Mouse (Mus musculus): ENCODE measurements around the gene Itgb8.

The Itgb8 gene

DNA sequence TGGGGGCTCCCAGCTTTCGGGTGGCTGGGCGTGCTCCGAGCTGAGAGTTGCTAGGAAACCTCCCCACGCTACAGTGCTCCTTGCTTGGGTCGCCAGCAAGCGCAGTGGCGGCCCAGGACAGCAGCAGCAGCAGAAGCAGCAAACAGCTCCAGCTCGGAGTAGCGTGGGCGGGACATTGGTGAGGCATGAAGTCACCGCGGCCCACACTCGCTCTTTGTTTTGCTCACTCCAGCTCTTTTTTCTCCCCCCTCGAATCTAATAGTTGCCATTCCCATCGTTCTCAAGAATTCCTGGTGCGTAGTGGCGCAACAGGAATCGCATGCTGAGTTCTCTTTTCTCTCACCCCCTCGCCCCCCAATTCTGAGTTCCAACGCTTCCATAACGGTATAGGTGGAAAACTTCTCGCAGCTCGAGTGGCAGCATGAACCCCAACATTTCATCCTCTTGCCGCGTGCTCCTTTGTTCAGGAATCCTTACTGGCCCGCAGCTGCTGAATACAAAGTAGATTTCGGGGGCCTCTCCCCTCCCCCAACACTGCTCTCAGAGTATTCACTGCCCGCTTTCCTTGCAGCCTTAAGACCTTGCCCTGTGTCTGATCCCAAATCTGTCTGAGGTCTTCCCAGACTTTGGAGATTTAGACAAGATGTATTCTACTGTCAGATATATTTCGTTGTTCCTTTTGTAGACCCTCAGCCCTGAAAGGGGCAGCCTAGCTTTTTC, at the start of gene Itgb8:
Gene Itgb8, minus strand, starts transcription at position 107 of the 720 bp plus-strand sequence.
- peak; percentile 88 for DNase-seq (ENCODE audit: low read depth, low spot score)

DNA sequence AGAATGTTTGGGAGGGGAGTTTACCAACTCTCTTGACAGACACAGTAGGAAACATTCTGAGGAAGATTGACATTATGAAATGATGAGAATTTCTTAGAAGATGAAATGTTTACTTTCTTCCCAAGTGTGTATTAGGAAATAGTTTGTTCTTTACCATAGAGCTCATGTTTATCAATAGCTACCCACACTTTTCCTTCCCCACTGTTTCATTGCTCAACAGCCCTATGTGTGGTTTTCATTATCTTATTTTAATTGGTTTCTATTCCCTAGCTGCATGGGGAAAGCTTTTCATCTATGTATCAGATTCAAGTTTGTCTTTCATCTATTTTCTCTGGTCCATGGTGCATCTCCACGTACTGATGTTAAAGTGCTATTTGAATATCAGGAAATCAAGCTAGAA, 37.7 kb upstream of the Itgb8 start:
- no peak for DNase-seq (ENCODE audit: low read depth, low spot score)

DNA sequence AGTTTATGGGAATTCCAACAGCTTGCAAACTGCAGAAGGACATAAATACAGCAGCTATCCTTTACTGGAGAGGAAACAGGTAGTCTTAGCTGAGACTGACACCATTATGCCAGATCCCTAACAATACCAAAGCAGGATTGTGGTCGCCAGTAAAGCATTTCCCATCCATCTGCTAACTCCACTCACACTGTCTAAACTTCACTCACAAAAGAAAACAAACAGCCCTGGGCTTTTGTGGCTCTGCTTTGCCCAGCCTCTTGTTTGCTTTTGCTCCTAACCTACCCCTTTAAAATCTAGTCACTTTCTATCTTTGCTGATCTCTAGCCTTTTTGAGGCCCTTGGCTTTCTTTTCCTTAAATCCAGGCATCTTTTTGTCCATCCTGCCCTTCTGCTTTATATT, 35.0 kb upstream of the Itgb8 start:
- DNase-seq (ENCODE audit: low read depth, low spot score): peak; percentile 11

DNA sequence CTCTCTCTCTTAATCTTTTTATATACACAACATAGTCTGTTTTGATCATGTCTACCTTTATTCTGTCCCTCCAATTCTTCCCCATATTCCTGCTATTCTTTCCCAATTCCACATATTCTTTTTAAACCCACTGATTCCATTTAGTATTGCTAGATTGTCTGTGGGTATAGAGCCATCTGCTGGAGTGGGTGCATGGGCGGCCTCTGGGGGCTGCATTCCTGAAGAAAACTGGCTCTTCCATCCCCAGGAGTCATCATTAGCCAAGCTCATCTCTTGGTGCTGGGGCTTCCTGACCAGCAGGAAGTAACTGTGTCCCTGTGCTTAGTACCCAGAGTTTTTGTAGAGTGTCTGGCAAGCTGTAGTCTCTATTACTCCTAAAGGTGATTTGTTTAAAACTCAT, 33.4 kb upstream of the Itgb8 start:
- DNase-seq (ENCODE audit: low read depth, low spot score): no peak

DNA sequence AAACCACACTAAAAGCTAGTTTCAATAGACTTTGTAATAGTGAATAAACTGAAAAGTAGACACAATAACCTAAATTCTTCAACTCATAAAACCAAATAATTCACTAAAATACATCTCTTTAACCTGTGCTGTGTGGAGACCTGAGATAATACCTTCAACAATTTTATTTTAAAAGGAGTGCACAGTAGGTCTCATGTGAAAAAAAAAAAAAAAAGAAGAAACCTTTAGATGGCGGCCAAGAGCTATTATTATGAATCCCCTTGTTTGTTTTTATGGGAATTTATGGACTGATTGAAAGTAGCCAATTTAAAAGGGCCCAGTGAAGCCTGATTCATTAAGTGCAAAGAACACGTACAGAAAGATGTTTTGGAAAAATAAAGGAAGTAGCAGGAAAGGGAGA, 31.4 kb upstream of the Itgb8 start:
- no peak for DNase-seq (ENCODE audit: low read depth, low spot score)

DNA sequence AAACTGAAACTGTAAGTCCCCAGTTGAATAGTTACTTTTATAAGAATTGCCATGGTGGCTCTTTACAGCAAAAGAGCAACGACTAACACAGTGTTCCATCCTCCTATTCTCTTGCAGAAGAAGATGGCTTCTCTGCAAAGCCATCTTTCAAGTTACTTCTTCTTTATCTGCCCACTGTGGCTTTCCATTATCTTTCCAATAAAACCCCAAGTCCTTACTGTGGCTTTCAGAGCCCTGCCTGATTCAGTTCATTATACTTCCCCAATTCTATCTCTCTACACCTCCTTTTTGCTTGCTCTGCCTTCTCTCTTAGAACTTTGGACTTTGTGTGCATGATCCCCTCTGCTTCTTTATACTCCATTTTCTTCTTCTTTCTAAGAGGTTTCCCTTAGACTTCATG, 30.1 kb upstream of the Itgb8 start:
- DNase-seq (ENCODE audit: low read depth, low spot score): no peak

DNA sequence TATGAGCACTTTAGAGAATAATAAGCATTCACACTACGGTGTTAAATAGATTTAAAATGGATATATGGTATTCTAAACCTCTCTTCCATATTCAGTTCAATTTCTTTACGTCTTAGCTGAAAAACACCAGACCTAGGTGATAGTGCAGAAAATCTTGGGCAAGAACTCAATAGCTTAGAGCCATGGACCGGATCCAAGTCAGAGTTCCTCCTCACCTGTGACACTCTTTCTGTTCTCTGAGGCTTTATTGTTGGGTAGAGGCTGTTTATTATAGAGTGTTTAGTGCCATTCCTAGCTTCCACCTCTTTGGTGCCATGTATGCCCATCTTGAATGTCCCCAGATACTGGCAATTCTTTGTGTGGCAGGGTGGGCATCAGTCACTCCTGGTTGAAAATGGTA, 25.9 kb upstream of the Itgb8 start:
- no peak for DNase-seq (ENCODE audit: low read depth, low spot score)

DNA sequence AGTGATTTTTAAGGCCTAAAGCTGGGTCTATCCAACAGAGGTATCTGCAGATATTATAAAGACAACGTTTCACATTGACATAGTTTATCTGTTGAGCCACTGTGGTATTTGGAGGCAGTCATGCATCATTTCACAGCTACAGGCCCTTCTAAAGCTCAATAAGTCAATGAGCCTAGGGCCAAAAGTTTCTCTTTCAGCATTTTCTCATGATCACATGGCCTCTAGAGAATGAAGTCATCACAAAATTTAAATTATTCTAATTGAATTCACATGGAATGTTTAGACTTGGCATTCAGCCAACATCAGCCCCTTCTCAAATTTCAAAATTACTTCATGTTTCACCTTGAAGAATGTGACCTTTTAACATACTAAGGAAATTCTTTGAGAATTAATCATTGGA, 10.0 kb upstream of the Itgb8 start:
- DNase-seq (ENCODE audit: low read depth, low spot score): peak; percentile 71

DNA sequence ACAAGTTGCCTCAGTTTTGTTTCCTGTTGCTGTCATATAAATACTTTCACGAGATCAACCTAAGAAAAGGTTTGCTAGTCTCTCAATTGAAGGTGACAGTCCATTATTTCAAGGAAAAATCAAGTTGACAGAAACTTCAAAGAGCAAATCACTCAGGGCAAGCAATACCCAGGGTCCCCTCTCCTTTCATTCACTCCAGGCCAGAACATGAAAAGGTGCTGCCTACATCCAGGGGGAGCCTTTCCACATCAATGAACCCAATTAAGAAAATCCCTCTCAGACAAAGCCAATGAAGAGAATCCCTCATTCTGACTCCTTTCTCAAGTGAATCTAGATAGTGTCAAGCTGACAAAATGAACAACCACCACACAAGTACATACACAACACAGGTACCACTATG, 2.5 kb upstream of the Itgb8 start:
- no peak for DNase-seq (ENCODE audit: low read depth, low spot score)

DNA sequence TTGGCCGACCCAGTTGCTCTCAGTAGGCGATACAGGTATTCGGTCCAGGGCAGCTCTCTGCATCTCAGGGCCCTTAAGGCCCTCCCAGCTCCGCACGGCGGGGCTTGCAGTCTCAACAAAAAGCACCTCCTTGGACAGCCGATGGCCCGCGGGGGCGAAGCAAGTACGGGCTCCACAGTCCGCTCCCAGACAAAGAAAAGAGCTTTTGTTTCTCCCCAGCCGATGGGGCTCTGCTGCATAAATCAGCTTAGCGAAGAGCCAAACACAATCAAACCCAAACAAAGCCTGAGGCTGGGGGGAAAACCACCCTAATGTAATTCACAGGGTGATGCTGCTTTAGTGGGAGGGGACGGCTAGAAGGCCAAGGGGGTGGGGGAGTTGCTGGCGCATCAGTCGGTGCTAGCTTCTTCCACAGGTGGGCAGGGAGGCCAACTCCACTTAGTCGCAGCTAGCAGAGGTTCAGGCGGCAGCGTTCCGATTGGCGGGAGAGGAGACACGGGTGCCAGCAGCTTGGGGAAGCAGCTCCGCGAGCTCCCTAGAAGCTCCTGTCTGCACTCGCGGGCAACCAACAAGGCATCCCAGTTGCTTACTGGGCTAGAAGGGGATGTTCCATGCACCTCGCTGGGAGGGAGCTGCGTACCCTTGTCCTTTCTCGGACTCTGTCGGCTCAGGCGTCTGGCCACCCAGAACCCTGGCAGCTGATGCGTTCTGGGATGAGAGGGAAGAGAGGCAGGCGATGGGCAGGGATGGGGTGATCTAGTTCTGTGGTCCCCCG, 494 bp downstream of the Itgb8 start:
- peak; percentile 85 for DNase-seq (ENCODE audit: low read depth, low spot score)

DNA sequence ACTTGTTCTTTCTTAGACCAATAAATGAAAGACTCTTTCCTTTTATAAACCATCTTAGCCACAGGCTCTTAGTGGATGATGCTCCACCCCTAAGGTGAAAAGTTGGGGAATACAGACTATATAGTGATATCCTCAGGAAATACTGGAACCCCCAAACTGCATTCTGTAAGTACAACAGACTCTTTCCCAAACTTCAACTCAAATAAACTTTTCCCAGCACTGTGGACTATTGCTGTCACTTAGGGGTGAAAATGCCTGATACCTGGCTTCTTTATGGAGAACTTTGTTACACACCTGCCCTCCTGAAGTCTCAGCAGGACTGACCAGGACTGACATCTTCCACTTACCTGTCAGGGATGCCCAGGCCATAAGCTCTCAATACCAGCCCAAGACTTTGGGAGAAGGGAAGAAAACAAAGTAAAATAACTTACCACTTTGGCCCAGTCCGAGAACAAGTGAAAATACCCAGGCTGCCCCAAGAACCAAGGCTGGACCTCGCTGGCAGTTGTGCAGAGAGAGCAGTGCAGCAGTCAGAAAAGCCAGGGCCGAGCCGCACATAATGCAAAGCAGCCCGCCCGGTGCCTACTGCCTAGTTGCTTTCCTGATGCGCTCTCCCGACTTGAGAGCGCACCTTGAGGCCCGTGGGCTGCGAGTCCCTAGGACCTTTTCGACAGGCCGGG, 1.2 kb downstream of the Itgb8 start:
- DNase-seq (ENCODE audit: low read depth, low spot score): no peak

DNA sequence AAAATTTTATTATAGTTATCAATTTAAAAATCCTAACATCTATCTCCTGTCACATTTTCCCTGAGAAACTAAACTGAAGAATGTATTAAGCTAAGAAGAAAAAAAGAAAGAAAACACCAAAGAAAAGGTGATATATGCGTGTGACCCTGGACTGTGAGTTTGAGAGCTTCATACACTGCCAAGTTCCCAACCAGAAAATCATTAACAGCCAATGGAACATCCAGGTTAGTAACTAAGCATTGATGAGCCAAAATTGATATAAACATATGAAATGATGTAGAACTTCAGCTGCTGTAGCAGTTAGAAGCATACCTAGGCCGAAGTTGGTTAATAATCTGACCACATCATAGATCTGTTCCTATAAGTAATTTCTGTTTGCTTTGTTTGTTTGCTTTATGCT, 6.8 kb downstream of the Itgb8 start:
- no peak for DNase-seq (ENCODE audit: low read depth, low spot score)

DNA sequence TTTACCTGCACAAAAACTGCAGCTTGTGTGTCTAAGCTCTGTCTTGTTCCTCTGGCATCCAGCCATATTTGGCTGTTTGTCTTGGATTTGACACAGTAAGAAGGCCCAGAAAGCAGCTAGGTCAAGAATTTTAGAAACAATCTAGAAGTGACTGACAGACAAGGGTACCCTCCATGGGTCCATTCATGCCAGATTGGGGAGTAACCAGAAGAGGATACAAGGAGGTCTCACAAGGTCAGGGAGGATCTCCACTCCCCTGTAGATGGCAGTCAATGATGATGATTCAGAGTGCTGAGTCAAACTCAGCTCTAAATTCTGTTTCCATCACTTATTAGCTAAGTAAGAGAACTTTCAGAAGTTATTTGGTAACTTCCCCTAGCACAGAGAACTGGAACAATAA, 8.2 kb downstream of the Itgb8 start:
- DNase-seq (ENCODE audit: low read depth, low spot score): no peak

DNA sequence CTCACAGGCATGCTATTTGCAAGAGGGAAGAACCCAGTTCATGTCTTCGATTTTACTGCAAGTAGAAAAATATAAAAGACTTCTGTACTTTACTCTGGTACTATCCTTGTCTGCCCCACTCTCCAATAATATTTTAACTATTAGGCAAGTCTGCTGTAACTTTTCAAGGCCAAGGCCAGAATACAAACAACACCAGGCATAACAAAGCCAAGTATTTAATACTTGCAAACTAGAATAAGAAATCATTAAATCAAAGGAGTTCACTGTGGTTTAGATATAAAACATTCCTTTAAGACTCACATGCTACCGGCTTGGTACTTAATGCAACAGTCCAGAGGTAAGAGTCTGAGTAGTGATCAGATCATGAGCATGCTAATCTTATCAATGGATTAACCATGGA, 9.0 kb downstream of the Itgb8 start:
- DNase-seq (ENCODE audit: low read depth, low spot score): no peak

DNA sequence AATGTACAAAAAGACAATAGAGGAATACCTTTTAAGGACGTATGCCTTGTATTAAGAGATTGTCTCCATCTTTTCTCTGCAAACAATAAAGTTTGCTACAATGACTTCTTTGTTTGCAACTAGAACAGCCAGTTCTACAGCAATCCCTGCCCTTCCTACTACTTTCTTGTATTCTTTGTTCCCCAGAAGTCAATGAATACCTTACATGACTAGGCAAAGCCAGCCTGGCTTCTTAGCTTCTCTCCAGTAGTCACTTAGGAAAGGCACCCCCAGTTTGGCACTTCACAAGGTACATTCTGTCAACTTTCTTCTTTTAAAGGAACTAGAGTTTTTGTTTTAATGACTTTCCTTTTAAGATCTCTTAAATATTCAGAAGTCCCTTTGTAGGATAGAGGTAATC, 10.7 kb downstream of the Itgb8 start:
- DNase-seq (ENCODE audit: low read depth, low spot score): no peak

DNA sequence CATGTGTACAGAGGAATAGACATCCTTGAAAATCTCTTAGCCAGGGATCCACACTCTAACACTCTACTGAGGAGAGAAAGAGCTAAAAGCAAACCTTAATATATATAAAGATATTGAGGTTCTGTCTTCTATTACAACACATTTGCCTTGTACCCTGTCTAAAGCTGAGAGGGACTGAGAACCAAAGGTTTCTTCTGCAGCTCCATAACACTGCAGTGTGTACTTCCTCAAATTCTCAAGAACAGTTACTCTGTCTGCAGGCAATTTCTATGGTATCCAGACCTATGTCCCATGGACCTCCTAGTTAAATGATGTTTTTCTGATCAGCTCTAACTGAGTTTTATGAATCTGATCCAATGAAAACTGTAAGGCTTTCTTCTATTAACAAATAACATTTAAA, 13.9 kb downstream of the Itgb8 start:
- DNase-seq (ENCODE audit: low read depth, low spot score): no peak

DNA sequence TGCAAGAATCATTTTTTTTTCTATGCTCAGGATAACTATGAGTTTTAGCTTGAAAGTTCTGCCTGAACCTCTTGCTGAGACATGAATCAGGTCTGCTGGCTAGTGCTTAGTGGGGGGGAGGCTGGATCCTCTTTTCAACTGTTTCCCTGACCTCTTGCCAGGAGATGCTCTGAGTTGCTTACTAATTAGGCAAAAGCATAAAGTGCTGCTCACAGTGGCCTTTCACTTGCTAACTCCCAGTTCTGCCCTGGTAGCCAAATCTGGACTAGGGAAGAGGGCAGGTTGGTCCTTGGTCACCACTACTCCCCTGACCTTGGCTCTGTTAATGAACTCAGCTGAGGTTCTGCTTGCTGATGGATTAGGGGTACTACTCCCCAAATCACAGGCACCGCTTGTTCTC, 19.2 kb downstream of the Itgb8 start:
- no peak for DNase-seq (ENCODE audit: low read depth, low spot score)

DNA sequence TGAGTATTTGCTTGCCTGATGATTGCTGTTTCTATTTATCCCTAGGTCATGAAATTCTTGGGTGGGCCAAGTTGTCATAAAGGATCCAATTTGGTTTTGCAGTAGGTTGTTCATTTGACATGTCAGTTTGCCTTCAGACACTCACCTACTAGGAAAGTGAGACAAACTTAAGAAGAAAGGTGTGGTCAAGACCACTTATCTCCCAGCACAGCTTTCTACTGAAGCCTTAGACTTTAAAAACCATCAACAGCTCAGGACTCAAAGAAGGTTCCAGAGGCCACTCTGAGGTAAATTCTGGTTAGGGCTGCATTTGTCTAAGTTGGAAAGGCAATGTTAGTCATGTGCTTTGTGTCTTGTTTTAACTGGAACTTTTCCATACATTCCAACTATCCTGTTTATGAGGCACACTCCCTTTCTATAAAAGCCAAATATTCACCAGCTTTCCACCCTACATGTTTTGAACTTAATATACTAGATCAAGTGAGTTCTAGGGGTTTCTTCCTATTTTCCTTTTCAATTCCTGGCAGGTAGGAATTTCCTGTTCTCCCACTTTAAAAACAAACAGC, 20.8 kb downstream of the Itgb8 start:
- no peak for DNase-seq (ENCODE audit: low read depth, low spot score)

DNA sequence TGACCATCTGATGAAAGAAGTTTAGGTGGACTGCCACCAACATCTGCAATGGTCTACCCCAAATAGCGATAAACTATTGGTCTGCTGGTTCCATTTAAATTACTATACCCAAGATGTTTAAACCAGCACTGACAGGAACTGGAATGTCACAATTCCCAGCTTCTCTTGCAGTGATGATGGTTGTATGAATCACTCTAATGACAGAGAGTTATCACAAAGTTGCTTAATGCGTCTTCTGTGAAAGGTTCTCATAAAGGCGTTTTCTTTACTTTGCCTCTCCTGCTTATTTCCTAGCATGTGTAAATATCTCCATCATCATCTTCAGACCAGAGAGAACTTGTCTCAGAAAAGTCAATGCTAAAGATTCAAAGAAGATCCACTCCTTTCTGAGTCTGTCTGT, 23.4 kb downstream of the Itgb8 start:
- no peak for DNase-seq (ENCODE audit: low read depth, low spot score)

DNA sequence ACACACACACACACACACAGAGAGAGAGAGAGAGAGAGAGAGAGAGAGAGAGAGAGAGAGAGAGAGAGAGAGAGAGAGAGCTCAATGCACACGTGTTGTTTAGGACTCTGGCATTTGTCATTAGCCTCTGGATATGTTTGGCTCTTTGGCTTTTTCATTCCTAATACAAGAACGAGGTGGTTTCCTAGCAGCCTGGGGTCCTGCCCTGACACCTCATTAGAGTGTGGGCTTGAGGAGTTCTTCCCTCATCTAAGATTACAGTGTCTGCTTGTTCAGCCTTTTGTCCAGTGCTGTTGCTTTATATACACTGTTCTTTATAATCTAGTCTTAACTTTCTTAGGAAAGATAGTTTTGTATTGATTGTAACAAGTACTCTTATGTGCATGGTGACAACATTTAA, 27.1 kb downstream of the Itgb8 start:
- DNase-seq (ENCODE audit: low read depth, low spot score): no peak

DNA sequence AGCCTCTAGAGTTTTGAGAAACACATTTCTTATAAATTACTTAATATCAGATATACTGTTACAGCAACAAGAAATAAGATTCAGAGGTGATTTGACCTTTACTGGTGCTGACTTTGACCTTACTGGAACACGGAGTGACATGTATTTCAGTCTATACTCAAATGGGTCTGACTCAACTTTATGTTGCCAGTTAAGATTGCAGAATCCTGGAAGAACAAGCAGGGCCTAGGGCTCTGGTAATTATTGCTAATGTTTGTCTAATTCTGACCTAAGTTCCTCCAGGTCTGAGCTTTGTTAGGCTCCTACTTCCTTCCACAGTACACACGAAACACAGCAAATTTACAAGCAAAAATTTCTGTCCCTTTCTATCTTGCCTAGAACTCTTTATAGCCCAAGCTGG, 28.0 kb downstream of the Itgb8 start:
- no peak for DNase-seq (ENCODE audit: low read depth, low spot score)

DNA sequence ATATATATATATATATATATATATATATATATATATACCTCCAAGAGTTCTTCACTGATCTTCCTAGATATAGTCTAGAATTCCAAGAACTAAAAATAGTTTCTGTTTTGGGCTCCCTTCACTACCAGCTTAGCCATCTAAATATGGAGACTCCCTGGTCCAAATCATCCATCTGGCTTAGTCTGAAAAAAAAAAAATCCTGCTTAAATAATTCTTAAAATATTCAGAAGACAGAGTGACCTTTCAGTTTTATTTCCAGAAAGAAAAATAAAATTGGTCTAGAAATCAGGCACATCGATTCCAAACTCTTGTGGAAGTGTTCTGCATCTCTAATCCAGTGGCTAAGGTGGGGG, 28.6 kb downstream of the Itgb8 start:
- DNase-seq (ENCODE audit: low read depth, low spot score): no peak
